Mouse (Mus musculus) kidney, embryonic 16.5 days (tissue): ENCODE data around the gene Prss57. TPM values are rescaled to one million over a fixed set of nuclear protein-coding genes. Genes with fewer than 3 reads are reported as not detected.
A peak's percentile ranks its signal among the peaks of the same experiment; 100 is the strongest.

Experiments used
- ATAC-seq: fragments of 200-750 bp; cut with Nextera tagmentation; 2 replicates; pipeline ENCODE4 v1.8.0; 2017; ENCODE audit warnings: moderate TSS enrichment; ENCODE audit not compliant: low FRiP score, low TSS enrichment
- H3K27ac ChIP-seq: fragments of 300-500 bp; sonication (generic); 2 replicates; pipeline ENCODE4 v1.5.1; 2014; ENCODE audit warnings: low read length
- H3K27me3 ChIP-seq: fragments of 300-500 bp; sonication (generic); 2 replicates; pipeline ENCODE4 v1.6.1; 2014; ENCODE audit warnings: low read length, control low read depth, mixed read lengths; ENCODE audit not compliant: insufficient read depth
- H3K36me3 ChIP-seq: fragments of 300-500 bp; sonication (generic); 2 replicates; pipeline ENCODE4 v1.6.1; 2014; ENCODE audit warnings: low read length, control low read depth, mixed read lengths; ENCODE audit not compliant: insufficient read depth
- H3K4me1 ChIP-seq: fragments of 300-500 bp; sonication (generic); 2 replicates; pipeline ENCODE4 v1.6.1; 2014; ENCODE audit warnings: low read length, control low read depth, mixed read lengths; ENCODE audit not compliant: insufficient read depth
- H3K4me2 ChIP-seq: fragments of 300-500 bp; sonication (generic); replicated peaks from 2 replicates; pipeline ENCODE4 v1.6.1; 2014; ENCODE audit warnings: low read depth, low read length
- H3K4me3 ChIP-seq: fragments of 300-500 bp; sonication (generic); 2 replicates; pipeline ENCODE4 v1.5.1; 2014; ENCODE audit warnings: mild to moderate bottlenecking, low read length
- H3K9ac ChIP-seq: fragments of 300-500 bp; sonication (generic); replicated peaks from 2 replicates; pipeline ENCODE4 v1.6.1; 2014; ENCODE audit warnings: low read length
- H3K9me3 ChIP-seq: fragments of 300-500 bp; sonication (generic); 2 replicates; pipeline ENCODE4 v1.6.1; 2016; ENCODE audit warnings: low read length, control low read depth
- WGBS: fragments of 180-500 bp; shearing (Covaris S2); extraction: QIAGEN DNeasy Blood & Tissue Kit; methylation state at CpG from one replicate; pipeline ENCODE4 v1.1.7; 2014; 5-methylcytosine and 5-hydroxymethylcytosine counted together
- polyA plus RNA-seq: library from polyadenylated mRNA; unstranded; fragments of >200 nt; fragmentation: Nextera tagmentation; extraction: Ambion mirVana; gene quantifications from 2 replicates; pipeline ENCODE4 v1.2.1, GENCODE M21; 2015

Prss57 gene
- polyA plus RNA-seq, 1 experiment from 2014 or later = not detected

DNA sequence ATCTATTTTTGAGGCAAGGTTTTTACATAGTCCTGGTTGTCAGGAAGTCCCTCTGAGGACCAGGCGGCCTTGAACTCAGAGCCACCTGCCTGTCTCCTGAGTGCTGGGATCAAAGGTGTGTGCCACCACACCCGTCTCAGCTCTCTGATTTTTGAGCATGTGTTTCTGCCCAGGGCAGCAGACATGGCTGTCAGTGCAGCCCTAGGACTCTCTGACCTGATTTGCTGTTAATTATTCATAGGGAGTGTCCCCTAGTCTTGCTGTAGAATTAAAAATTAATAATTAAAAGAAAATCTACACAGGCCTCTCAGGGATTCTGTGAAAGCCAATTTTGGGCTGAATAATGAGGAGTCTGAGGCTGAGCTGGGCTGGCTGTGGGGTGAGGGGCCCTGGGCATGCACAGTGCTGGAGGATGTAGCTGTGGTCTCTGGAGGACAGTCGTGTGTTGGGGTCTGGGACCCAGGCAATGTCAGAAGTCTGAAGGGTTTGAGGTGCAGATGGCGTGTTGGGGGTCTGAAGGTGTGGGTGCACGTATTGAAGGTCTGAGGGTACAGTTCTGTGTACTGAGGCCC, 23.6 kb upstream of the Prss57 start:
- Histone ChIP-seq H3K9me3 (no peaks in the 10 kb centered on the region), H3K9ac (0 out of 2 replicates have a peak overlapping the region, but pooled peaks have one; percentile 13), H3K36me3 (peaks cover 24% of the 10 kb centered on the region), H3K27ac (peak overlapping the region; percentile 93), H3K4me2 (peak overlapping the region; percentile 29), H3K4me3 (0 out of 2 replicates have a peak overlapping the region, but pooled peaks have one; percentile 3), H3K27me3 (no peaks in the 10 kb centered on the region), H3K4me1 (peaks cover 21% of the 10 kb centered on the region)
- 59% methylated on average over 5 of the region's 5 CpGs for whole genome bisulfite sequencing
- peak; percentile 68 for ATAC-seq

DNA sequence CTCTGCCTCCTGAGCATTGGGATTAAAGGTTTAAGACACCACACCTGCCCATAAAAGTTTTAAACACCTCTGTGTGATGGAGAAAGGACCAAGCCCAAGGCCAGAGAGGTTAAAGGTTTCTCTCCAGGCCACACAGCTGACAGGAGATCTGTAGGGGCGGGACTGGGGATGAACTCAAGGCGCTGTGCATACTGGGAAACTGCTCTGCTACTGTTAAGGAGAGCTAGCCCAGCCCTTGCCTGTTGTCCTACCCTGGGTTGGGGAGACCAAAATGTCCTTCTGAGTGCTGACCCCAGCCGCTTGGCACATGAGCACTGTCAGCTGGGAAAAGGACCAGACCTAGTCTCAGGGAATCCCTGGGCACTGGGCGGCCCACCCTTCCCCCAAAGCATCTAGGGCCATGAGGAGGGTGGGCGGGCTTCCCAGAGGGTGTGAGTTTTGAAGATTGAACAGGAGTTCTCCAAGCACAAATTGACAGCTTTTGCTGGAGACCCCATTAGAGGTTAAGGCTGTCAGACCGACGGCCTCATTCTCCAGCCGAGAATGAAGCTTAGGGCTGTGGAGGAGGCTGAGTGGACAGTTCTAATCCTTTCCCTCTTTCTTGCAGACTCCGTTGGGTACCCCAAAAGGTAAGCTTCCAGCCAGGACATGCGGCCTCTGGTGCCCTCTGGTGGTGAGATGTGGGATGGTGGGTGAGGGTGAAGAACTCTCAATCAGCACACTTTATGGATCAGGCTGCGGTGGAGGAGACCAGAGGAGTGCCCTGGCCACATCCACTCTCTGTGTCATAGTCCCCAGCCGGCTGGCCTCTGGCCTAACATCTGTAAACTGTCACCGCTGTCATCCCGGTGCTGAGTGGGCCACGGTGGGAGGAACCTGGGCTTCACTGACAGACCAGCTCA, 21.2 kb upstream of the Prss57 start:
- H3K27ac ChIP-seq = no peak overlapping the region
- H3K9me3 ChIP-seq = no peaks in the 10 kb centered on the region
- no peak overlapping the region for H3K4me3 ChIP-seq
- H3K36me3 ChIP-seq = peaks cover 34% of the 10 kb centered on the region
- H3K4me1 ChIP-seq = peaks cover 23% of the 10 kb centered on the region
- 27% methylated on average over 15 of the region's 15 CpGs for WGBS
- no peak for ATAC-seq
- no peak overlapping the region for H3K4me2 ChIP-seq
- no peaks in the 10 kb centered on the region for H3K27me3 ChIP-seq
- H3K9ac ChIP-seq = 0 out of 2 replicates have a peak overlapping the region, but pooled peaks have one; percentile 3

DNA sequence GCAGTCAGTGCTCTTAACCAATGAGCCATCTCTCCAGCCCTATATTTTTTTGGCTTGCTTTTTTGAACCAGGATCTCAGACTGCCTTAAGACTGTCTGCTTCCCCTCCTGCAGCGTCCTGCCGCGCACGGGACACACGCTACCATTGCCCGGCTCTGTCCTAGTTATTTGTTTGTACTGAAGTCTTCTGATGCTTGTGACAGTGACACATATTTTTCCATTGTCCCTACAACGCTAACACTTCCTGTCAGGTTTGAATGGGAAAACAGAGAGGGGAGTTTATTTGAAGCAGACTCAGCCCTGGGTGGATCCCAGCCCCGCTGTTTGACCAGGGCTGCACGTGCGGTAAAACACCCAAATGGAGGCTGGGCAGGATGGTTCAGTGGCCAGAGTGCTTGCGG, 18.0 kb upstream of the Prss57 start:
- no peak overlapping the region for H3K4me2 ChIP-seq
- peaks cover 46% of the 10 kb centered on the region for H3K4me1 ChIP-seq
- peak overlapping the region; percentile 71; the same call in 1 of the 2 replicates for H3K27ac ChIP-seq
- H3K9ac ChIP-seq = no peak overlapping the region
- H3K4me3 ChIP-seq = no peak overlapping the region
- WGBS = 79% methylated on average over 11 of the region's 11 CpGs
- H3K9me3 ChIP-seq = no peaks in the 10 kb centered on the region
- ATAC-seq = no peak
- H3K27me3 ChIP-seq = no peaks in the 10 kb centered on the region
- peaks cover 28% of the 10 kb centered on the region for H3K36me3 ChIP-seq

DNA sequence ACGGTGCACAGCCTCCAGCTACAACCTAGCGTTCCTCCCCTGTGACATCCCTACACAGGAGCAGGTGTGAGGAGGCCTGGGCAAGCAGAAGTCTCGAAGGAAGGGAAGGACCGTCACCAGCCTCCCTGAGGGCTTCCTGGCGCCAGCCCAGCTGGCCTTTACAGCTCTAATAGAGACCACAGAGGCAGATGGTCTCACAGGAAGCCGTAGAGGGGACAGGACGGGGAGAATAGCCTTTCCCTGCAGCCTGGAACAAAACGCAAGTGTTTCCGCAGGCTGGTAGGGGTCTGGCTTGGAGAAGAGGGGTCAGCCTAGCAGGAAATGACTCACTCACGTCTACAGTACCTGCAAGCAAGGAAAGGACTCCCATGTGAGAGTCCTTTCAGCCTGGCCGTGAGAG, 17.1 kb upstream of the Prss57 start:
- Histone ChIP-seq H3K27me3 (no peaks in the 10 kb centered on the region), H3K4me3 (no peak overlapping the region), H3K4me2 (no peak overlapping the region), H3K4me1 (peaks cover 55% of the 10 kb centered on the region), H3K36me3 (peaks cover 28% of the 10 kb centered on the region), H3K9me3 (no peaks in the 10 kb centered on the region), H3K27ac (peak overlapping the region; percentile 71), H3K9ac (peak overlapping the region; percentile 22; the same call in 1 of the 2 replicates)
- peak; percentile 3; the same call in 1 of the 2 replicates for ATAC-seq
- 47% methylated on average over 11 of the region's 11 CpGs for WGBS

DNA sequence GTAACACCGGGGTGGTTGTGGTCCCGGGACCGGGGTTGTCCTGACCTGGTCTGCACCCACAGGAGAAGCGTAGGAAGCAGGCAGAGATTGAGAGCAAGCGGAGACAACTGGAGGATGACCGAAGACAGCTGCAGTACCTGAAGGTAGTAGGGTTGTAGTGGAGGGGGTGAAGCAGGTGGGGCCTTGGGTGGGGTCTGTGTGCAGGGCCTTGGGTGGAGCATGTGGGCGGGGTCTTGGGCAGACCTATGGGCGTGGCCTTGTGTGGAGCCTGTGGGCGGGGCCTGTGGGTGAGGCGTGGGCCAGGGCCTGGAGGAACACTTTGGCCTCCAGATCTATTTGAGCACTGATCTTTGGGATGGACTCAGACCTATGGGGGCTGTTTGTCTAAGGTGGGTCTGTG, 16.2 kb upstream of the Prss57 start:
- 77% methylated on average over 10 of the region's 10 CpGs for WGBS
- ATAC-seq = no peak
- peak overlapping the region; percentile 71; the same call in 1 of the 2 replicates for H3K27ac ChIP-seq

DNA sequence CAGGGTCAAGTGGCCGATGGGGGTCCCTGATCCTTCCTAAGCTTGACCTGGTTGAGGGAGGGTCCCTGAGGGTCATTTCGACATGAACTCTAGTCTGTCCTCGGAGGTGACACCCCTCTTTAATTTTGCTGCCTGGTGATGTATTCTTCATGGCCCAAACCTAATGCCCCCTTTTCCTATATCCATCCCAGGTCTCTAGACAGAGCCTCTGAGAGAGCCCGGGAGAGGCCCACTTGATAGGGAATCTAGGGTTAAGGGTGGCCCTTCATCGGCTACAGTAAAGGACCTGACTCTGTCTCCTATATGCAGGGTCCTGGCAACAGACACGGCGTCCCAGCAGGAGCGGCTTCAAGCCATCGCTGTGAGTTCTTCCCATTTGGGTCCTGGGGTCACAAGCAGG, 15.6 kb upstream of the Prss57 start:
- 75% methylated on average over 9 of the region's 9 CpGs for WGBS
- Histone ChIP-seq H3K9me3 (no peaks in the 10 kb centered on the region), H3K27ac (peak overlapping the region; percentile 52), H3K36me3 (peaks cover 28% of the 10 kb centered on the region), H3K4me3 (no peak overlapping the region), H3K4me1 (peaks cover 64% of the 10 kb centered on the region), H3K9ac (no peak overlapping the region), H3K27me3 (no peaks in the 10 kb centered on the region), H3K4me2 (no peak overlapping the region; the same call in 1 of the 2 replicates)
- no peak for ATAC-seq

More for the DNA sequence above, 16.2 kb upstream of the Prss57 start:
- Histone ChIP-seq H3K4me2 (no peak overlapping the region), H3K27me3 (no peaks in the 10 kb centered on the region), H3K36me3 (peaks cover 28% of the 10 kb centered on the region), H3K9ac (no peak overlapping the region), H3K4me3 (no peak overlapping the region), H3K9me3 (no peaks in the 10 kb centered on the region), H3K4me1 (peaks cover 58% of the 10 kb centered on the region)

DNA sequence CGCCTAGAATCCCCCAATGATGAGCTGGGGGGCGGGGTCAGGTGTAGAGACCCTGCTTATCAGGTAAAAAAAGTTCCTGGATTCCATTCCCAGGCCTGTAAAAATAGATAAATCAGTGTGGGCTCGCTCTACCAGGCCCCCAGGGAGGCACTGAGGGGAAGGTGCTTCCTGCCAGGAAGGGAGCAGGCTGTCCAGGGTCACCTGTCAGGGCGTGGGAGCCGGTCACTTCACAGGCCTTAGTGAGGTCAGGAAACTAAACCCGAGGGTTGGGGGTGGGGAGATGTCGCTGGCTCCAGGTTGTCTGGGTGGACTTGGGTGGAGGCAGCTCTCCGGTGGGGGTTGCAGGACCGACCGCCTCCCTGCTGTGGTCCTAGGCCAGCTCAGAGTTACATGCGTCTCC, 14.9 kb upstream of the Prss57 start:
- H3K4me1 ChIP-seq = peaks cover 69% of the 10 kb centered on the region
- peaks cover 22% of the 10 kb centered on the region for H3K36me3 ChIP-seq
- ATAC-seq = no peak
- 0 out of 2 replicates have a peak overlapping the region, but pooled peaks have one; percentile 10 for H3K9ac ChIP-seq
- no peaks in the 10 kb centered on the region for H3K27me3 ChIP-seq
- H3K4me2 ChIP-seq = peak overlapping the region; percentile 3; the same call in 1 of the 2 replicates
- WGBS = 20% methylated on average over 11 of the region's 11 CpGs
- H3K27ac ChIP-seq = peak overlapping the region; percentile 81; the same call in 1 of the 2 replicates
- no peak overlapping the region for H3K4me3 ChIP-seq
- no peaks in the 10 kb centered on the region for H3K9me3 ChIP-seq

DNA sequence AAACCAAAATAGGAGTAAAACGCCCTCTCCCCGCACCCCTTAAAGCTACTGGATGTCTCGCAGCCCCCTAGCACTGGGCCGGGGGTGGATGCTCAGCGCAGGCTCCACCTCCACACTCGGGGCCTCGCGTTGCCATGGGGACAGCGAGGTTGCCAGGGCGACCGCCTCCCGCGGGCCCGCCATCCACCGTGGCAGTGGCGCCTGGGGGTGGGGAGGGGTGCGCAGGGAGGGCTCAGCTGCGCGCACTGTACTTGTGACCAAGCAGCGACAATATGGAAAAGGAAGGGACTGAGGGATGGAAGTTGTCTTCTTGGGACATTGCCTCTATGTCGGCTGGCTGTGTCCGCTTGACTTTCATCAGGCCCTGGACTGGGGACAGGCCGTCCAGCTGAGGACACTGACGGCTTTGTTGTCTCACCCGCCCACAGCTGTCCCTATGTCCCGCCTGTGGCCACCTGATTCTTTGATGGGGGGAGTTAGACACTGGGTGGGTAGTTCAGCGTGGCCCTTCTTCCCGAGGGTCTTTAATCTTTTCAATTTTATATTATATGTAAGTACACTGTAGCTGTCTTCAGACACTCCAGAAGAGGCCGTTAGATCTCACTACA, 13.1 kb upstream of the Prss57 start:
- Histone ChIP-seq H3K4me3 (no peak overlapping the region), H3K27me3 (no peaks in the 10 kb centered on the region), H3K9me3 (no peaks in the 10 kb centered on the region), H3K4me2 (peak overlapping the region; percentile 27), H3K9ac (peak overlapping the region; percentile 44), H3K27ac (no peak overlapping the region; the same call in 1 of the 2 replicates), H3K4me1 (peaks cover 78% of the 10 kb centered on the region), H3K36me3 (peaks cover 10% of the 10 kb centered on the region)
- peak; percentile 50 for ATAC-seq
- 7% methylated on average over 29 of the region's 29 CpGs for WGBS

DNA sequence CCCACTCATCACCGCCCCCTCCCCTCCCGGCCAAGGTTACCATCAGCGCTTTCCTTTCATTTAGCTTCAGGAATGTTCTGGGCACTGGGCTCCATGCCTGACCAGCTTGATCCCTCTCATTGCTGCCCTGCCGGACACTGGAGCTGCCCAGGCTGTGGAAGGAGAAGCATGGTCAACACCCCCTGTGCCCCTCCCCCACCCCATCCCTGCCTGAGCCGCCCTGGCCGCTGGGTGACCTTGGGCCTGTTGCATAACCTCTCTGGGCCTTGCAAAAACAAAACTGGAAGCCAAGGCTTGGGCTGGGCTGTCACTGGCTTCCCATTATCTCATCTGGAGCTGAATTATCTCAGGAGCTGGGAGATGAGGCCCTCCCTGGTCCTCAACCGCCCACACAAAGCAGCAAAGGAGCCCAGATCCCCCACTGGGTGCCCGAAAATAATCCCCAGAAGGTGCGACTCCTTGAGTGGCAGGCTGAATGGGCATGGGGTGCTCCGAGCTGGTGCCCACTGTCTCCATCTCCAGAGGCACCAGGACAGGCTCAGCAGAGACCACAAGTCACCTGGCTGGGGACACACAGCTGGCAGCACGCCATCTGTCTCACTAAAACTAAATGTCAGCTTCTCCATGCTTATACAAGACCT, 11.7 kb upstream of the Prss57 start:
- no peak overlapping the region for H3K4me3 ChIP-seq
- H3K27ac ChIP-seq = peak overlapping the region; percentile 80
- no peaks in the 10 kb centered on the region for H3K9me3 ChIP-seq
- ATAC-seq = peak; percentile 67
- peak overlapping the region; percentile 29; the same call in 1 of the 2 replicates for H3K9ac ChIP-seq
- H3K4me2 ChIP-seq = peak overlapping the region; percentile 18; the same call in 1 of the 2 replicates
- 28% methylated on average over 11 of the region's 11 CpGs for WGBS
- peaks cover 2% of the 10 kb centered on the region; the same call in 1 of the 2 replicates for H3K36me3 ChIP-seq
- peaks cover 82% of the 10 kb centered on the region for H3K4me1 ChIP-seq
- H3K27me3 ChIP-seq = no peaks in the 10 kb centered on the region
